Mouse (Mus musculus): Measurements from ENCODE around the gene Aarsd1. TPM values are rescaled to one million over a fixed set of nuclear protein-coding genes. Genes with fewer than 3 reads are reported as not detected.
"Not testable (repeated sequence)": the region's sequence is repeated elsewhere in the genome, so short reads cannot be mapped to it uniquely, and the experiment has no call there.

The Aarsd1 gene
- polyA plus RNA-seq, 1 experiment from 2014 or later: 66.6 TPM

DNA sequence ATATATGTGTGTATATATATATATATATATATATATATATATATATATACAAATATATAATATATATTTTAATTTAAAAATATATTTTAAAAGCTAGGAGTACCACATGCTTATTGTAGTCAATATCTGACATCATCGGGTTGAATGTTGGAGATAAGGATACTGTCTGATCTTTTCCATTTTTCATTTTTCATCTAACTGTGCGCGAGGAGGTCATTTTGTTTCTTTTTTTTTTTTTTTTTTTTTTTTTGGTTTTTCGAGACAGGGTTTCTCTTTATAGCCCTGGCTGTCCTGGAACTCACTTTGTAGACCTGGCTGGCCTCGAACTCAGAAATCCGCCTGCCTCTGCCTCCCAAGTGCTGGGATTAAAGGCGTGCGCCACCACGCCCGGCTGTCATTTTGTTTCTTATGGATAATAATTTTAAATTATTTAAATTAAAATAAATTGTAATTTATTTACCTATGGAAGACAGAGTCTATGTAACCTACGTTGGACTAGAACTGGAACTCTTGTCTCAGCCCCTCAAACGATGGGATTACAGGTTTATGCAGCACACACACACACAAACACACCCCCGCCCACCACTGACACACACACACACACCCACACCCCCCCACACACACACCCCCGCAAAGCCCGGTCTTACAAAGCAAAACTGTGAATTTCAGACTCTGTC lies 24.2 kb upstream of the Aarsd1 start:
- not testable (repeated sequence) for DNase-seq (ENCODE audit: low spot score); H3K9me3 ChIP-seq; H3K27me3 ChIP-seq (ENCODE audit: insufficient read depth, poor library complexity, severe bottlenecking)
- H3K4me3 ChIP-seq: peak overlapping the region; percentile 86
- peaks cover 32% of the 10 kb centered on the region for H3K36me3 ChIP-seq
- peak overlapping the region; percentile 83; the same call in 1 of the 2 replicates for H3K27ac ChIP-seq
- 33% methylated on average over 15 of the region's 15 CpGs for WGBS
- peaks cover 10% of the 10 kb centered on the region for H3K4me1 ChIP-seq

- H3K4me1 ChIP-seq; DNase-seq (ENCODE audit: low spot score); H3K9me3 ChIP-seq; H3K27me3 ChIP-seq (ENCODE audit: insufficient read depth, poor library complexity, severe bottlenecking); H3K4me3 ChIP-seq; H3K27ac ChIP-seq: not testable (repeated sequence)
- peaks cover 32% of the 10 kb centered on the region for H3K36me3 ChIP-seq
- 58% methylated on average over 3 of the region's 3 CpGs for WGBS
Measured at GRCm38 (mm10) chr11:101438006-101438405, 20.6 kb upstream of the Aarsd1 start.

DNA sequence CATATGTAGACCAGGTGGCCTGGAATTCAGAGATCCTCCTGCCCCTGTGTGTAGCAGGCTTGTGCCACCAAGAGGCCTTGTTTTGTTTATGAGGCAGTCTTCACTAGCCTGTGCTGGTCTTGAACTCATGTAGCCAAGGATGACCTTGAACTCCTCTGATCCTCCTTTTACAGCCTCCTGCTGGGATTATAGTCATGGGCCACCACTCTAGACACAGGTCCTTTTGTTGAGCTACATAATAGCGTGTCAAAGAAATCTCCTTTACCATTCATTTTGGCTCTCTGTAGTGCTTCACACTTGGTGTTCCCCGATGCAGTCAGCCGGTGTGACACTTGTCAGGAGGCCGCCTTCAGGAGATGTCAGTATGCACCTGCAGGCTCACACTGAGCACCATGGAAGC lies 19.5 kb upstream of the Aarsd1 start:
- no peaks in the 10 kb centered on the region for H3K27me3 ChIP-seq (ENCODE audit: insufficient read depth, poor library complexity, severe bottlenecking)
- H3K36me3 ChIP-seq: peaks cover 38% of the 10 kb centered on the region
- no peaks in the 10 kb centered on the region for H3K9me3 ChIP-seq
- no peak overlapping the region for H3K4me3 ChIP-seq
- H3K27ac ChIP-seq: no peak overlapping the region
- no peaks in the 10 kb centered on the region for H3K4me1 ChIP-seq
- DNase-seq (ENCODE audit: low spot score): no peak
- 84% methylated on average over 4 of the region's 4 CpGs for WGBS

GRCm38 (mm10) chr11:101435831-101436230 lies 18.4 kb upstream of the Aarsd1 start:
- peaks cover 49% of the 10 kb centered on the region for H3K36me3 ChIP-seq
- WGBS: 75% methylated on average over 4 of the region's 4 CpGs
- H3K9me3 ChIP-seq: no peaks in the 10 kb centered on the region

DNA sequence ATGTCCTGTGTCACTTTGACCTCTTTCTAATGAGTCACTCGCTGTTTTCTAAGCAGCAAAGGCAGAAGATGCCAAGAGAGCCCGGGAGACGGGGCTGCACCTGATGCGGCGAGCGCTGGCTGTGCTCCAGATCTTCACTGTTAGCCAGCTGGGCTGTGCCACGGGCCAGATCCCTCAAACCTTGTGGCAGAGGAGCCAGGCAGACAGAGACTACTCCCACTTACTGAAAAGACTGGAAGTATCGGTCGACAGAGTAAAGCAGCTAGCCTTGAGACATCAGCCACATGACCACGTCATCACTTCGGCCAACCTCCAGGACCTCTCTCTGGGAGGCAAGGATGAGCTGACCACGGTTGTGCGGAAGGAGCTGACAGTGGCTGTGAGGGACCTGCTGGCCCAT lies 16.0 kb upstream of the Aarsd1 start:
- Histone ChIP-seq H3K27me3 (ENCODE audit: insufficient read depth, poor library complexity, severe bottlenecking) (no peaks in the 10 kb centered on the region), H3K4me1 (no peaks in the 10 kb centered on the region), H3K27ac (no peak overlapping the region), H3K9me3 (no peaks in the 10 kb centered on the region), H3K4me3 (no peak overlapping the region), H3K36me3 (peaks cover 70% of the 10 kb centered on the region)
- WGBS: 91% methylated on average over 13 of the region's 13 CpGs
- no peak for DNase-seq (ENCODE audit: low spot score)

More at GRCm38 (mm10) chr11:101435831-101436230, 18.4 kb upstream of the Aarsd1 start:
- no peak for DNase-seq (ENCODE audit: low spot score)
- Histone ChIP-seq H3K4me3 (no peak overlapping the region), H3K27me3 (ENCODE audit: insufficient read depth, poor library complexity, severe bottlenecking) (no peaks in the 10 kb centered on the region), H3K27ac (no peak overlapping the region), H3K4me1 (no peaks in the 10 kb centered on the region)

GRCm38 (mm10) chr11:101431327-101431726 lies 13.9 kb upstream of the Aarsd1 start:
- H3K27me3 ChIP-seq (ENCODE audit: insufficient read depth, poor library complexity, severe bottlenecking): no peaks in the 10 kb centered on the region
- 90% methylated on average over 9 of the region's 9 CpGs for WGBS
- no peak overlapping the region for H3K4me3 ChIP-seq
- H3K9me3 ChIP-seq: no peaks in the 10 kb centered on the region
- H3K27ac ChIP-seq: no peak overlapping the region
- peaks cover 8% of the 10 kb centered on the region for H3K4me1 ChIP-seq
- peaks cover 70% of the 10 kb centered on the region for H3K36me3 ChIP-seq
- no peak for DNase-seq (ENCODE audit: low spot score)

DNA sequence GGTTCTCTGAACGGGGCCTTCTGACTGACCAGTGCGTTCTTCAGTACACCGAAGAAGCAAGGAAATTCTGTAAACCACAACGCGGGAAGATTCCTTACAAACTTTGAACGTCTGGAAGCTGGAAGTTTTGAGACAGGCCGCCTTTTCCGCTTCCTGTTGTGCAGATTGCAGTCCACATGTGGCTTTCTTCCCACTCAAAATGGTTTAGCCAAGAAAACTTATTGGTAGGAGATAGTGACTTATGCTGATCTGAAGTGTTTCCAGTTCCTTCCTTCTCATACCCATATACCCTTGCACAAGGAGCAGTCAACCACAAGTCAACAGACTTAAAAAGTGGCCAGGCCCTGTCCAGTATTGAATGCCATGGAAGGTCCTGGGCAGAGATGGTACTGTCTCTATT lies 8.8 kb upstream of the Aarsd1 start:
- no peaks in the 10 kb centered on the region for H3K9me3 ChIP-seq
- no peak overlapping the region for H3K27ac ChIP-seq
- H3K4me1 ChIP-seq: peaks cover 23% of the 10 kb centered on the region
- H3K27me3 ChIP-seq (ENCODE audit: insufficient read depth, poor library complexity, severe bottlenecking): no peaks in the 10 kb centered on the region
- 64% methylated on average over 8 of the region's 8 CpGs for WGBS
- peaks cover 33% of the 10 kb centered on the region for H3K36me3 ChIP-seq
- DNase-seq (ENCODE audit: low spot score): no peak
- peak overlapping the region; percentile 96 for H3K4me3 ChIP-seq

- peaks cover 31% of the 10 kb centered on the region for H3K36me3 ChIP-seq
- no peaks in the 10 kb centered on the region for H3K9me3 ChIP-seq
- peak; percentile 98 for DNase-seq (ENCODE audit: low spot score)
- H3K27ac ChIP-seq: peak within 1 kb of the TSS; percentile 93
- peak within 1 kb of the TSS; percentile 96 for H3K4me3 ChIP-seq
- no peaks in the 10 kb centered on the region for H3K27me3 ChIP-seq (ENCODE audit: insufficient read depth, poor library complexity, severe bottlenecking)
- under 1% methylated on average over 81 of the region's 81 CpGs for WGBS
- H3K4me1 ChIP-seq: peaks cover 23% of the 10 kb centered on the region
Measured at GRCm38 (mm10) chr11:101424925-101425813, 7.8 kb upstream of the Aarsd1 start, which contains the start of the genes Rundc1 and Ptges3l. Gene Rundc1 (plus strand): TSS chr11:101425085. Gene Ptges3l (minus strand): TSS chr11:101425333.

DNA sequence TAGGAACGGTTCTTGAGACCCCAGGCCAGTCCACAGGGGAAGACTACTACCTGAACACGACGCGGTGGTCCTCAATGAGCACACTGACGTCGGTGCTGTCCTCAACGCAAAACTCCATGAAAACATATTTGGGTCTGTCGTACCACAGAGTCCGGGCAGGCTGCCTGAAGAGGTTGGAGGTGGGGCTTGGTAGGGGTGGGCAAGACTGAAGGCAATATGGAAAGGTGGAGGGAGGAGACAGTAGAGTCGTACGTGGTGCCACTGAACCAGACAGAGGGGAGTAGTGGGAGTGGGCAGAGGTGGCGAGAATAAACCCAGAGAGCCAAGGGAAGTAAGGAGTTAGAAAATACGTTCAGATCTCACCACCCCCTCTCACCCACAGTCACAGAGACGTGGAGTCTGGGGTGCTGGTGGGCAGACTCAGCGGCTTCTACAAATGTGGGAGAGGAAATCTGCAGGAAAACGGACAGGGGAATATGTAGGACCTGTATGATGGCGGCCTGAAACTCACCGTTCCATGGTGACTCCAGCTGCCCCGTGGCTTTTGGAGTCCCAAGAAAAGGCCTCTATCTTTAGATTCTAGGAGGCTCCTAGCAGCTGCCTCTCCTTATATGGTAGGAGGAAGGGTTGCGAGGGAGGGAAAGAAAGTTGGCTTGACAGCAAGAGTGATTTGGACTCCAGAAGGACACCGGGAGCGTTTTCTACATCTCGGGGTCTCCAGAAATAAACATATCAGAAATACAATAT lies 6.9 kb upstream of the Aarsd1 start, which contains the start of gene Gm27029:
TSS of gene Gm27029 (minus strand) at position 692 of the 747 bp plus-strand sequence.
- 4% methylated on average over 23 of the region's 23 CpGs for WGBS
- no peaks in the 10 kb centered on the region for H3K27me3 ChIP-seq (ENCODE audit: insufficient read depth, poor library complexity, severe bottlenecking)
- no peaks in the 10 kb centered on the region for H3K9me3 ChIP-seq
- peak within 1 kb of the TSS; percentile 96 for H3K4me3 ChIP-seq
- peaks cover 23% of the 10 kb centered on the region for H3K4me1 ChIP-seq
- peak; percentile 86 for DNase-seq (ENCODE audit: low spot score)
- peaks cover 30% of the 10 kb centered on the region for H3K36me3 ChIP-seq
- H3K27ac ChIP-seq: peak within 1 kb of the TSS; percentile 93

DNA sequence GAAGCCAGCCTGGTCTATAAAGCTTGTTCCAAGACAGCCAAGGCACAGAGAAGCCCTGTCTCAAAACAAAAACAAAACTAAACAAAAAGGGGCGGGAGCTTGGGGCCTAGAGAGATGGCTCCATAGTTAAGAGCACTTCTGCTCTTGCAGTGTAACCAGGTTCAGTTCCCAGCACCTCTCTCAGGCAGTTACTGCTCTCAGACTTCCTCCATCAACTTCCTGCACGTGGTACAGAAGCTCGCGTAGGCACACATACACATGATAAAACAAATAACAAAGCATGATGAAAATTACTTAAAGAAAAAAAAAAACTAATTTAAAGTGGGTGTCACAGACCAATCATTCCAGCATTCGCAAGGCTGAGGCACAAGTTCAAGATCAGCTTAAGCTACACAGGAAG lies 2.7 kb upstream of the Aarsd1 start:
- H3K4me1 ChIP-seq: peaks cover 14% of the 10 kb centered on the region
- H3K36me3 ChIP-seq: peaks cover 28% of the 10 kb centered on the region
- no peak overlapping the region for H3K27ac ChIP-seq
- H3K4me3 ChIP-seq: no peak overlapping the region
- no peaks in the 10 kb centered on the region for H3K9me3 ChIP-seq
- 81% methylated on average over 5 of the region's 5 CpGs for WGBS
- DNase-seq (ENCODE audit: low spot score): no peak
- no peaks in the 10 kb centered on the region for H3K27me3 ChIP-seq (ENCODE audit: insufficient read depth, poor library complexity, severe bottlenecking)

GRCm38 (mm10) chr11:101419610-101420009 lies 2.2 kb upstream of the Aarsd1 start:
- H3K27ac ChIP-seq: no peak overlapping the region
- peaks cover 28% of the 10 kb centered on the region for H3K36me3 ChIP-seq
- H3K27me3 ChIP-seq (ENCODE audit: insufficient read depth, poor library complexity, severe bottlenecking): no peaks in the 10 kb centered on the region
- peaks cover 14% of the 10 kb centered on the region for H3K4me1 ChIP-seq
- no peak overlapping the region for H3K4me3 ChIP-seq
- 26% methylated on average over 3 of the region's 3 CpGs for WGBS
- DNase-seq (ENCODE audit: low spot score): no peak
- no peaks in the 10 kb centered on the region for H3K9me3 ChIP-seq

GRCm38 (mm10) chr11:101418991-101419390 lies 1.6 kb upstream of the Aarsd1 start:
- Histone ChIP-seq H3K9me3 (no peaks in the 10 kb centered on the region), H3K36me3 (peaks cover 29% of the 10 kb centered on the region), H3K4me1 (peaks cover 11% of the 10 kb centered on the region), H3K27me3 (ENCODE audit: insufficient read depth, poor library complexity, severe bottlenecking) (no peaks in the 10 kb centered on the region), H3K27ac (no peak overlapping the region), H3K4me3 (no peak overlapping the region)
- DNase-seq (ENCODE audit: low spot score): no peak
- 58% methylated on average over 6 of the region's 6 CpGs for WGBS
